Mouse (Mus musculus): ENCODE results near the gene Maco1. TPM values are rescaled to one million over a fixed set of nuclear protein-coding genes. Genes with fewer than 3 reads are reported as not detected.

The Maco1 gene
- polyA plus RNA-seq, 1 experiment, result 14.6 TPM

GRCm38 (mm10) chr4:134823560-134823959 lies 29.6 kb downstream of the Maco1 start:
- Histone ChIP-seq H3K79me2 (ENCODE audit: control insufficient read depth, insufficient read depth) (no peaks in the 10 kb centered on the region), H3ac (ENCODE audit: control insufficient read depth, insufficient read length, low read depth) (no peak overlapping the region), H3K4me3 (ENCODE audit: insufficient read depth, poor library complexity, severe bottlenecking) (no peak overlapping the region), H3K79me3 (ENCODE audit: low read depth) (peaks cover 3% of the 10 kb centered on the region), H3K36me3 (ENCODE audit: control insufficient read depth, insufficient read depth) (peaks cover 11% of the 10 kb centered on the region), H3K27me3 (ENCODE audit: control insufficient read depth, insufficient read depth, insufficient read length) (no peaks in the 10 kb centered on the region)
- TF ChIP-seq FOSL1 (IDR thresholded peaks at IDR 0.05; ENCODE audit: insufficient read depth, low read length, poor library complexity, severe bottlenecking), result no peak
- no peak for TF ChIP-seq MYOG (IDR thresholded peaks at IDR 0.05; ENCODE audit: control insufficient read depth, extremely low read depth, insufficient read length)
- no peak for TF ChIP-seq MYOD1 (IDR thresholded peaks at IDR 0.05; ENCODE audit: control insufficient read depth, insufficient read length, low read depth)
- TF ChIP-seq MAX (IDR thresholded peaks at IDR 0.05), result no peak
- TF ChIP-seq USF1 (IDR thresholded peaks at IDR 0.05; ENCODE audit: low read depth), result no peak
- no peak for TF ChIP-seq CEBPB (IDR thresholded peaks at IDR 0.05; ENCODE audit: low read depth)
- no peak for TF ChIP-seq CTCF (IDR thresholded peaks at IDR 0.05; ENCODE audit: control insufficient read depth, insufficient read depth, insufficient read length)

GRCm38 (mm10) chr4:134821061-134821460 lies 32.1 kb downstream of the Maco1 start:
- TF ChIP-seq FOSL1 (IDR thresholded peaks at IDR 0.05; ENCODE audit: insufficient read depth, low read length, poor library complexity, severe bottlenecking) (no peak), USF1 (IDR thresholded peaks at IDR 0.05; ENCODE audit: low read depth) (no peak), MYOD1 (IDR thresholded peaks at IDR 0.05; ENCODE audit: control insufficient read depth, insufficient read length, low read depth) (no peak), MAX (IDR thresholded peaks at IDR 0.05) (no peak), MYOG (IDR thresholded peaks at IDR 0.05; ENCODE audit: control insufficient read depth, extremely low read depth, insufficient read length) (no peak), CTCF (IDR thresholded peaks at IDR 0.05; ENCODE audit: control insufficient read depth, insufficient read depth, insufficient read length) (no peak), CEBPB (IDR thresholded peaks at IDR 0.05; ENCODE audit: low read depth) (no peak)
- peaks cover 3% of the 10 kb centered on the region for H3K79me3 ChIP-seq (ENCODE audit: low read depth)
- H3K79me2 ChIP-seq (ENCODE audit: control insufficient read depth, insufficient read depth), result no peaks in the 10 kb centered on the region
- H3K36me3 ChIP-seq (ENCODE audit: control insufficient read depth, insufficient read depth), result no peaks in the 10 kb centered on the region
- H3K27me3 ChIP-seq (ENCODE audit: control insufficient read depth, insufficient read depth, insufficient read length), result no peaks in the 10 kb centered on the region
- no peak overlapping the region for H3ac ChIP-seq (ENCODE audit: control insufficient read depth, insufficient read length, low read depth)
- H3K4me3 ChIP-seq (ENCODE audit: insufficient read depth, poor library complexity, severe bottlenecking), result no peak overlapping the region

GRCm38 (mm10) chr4:134817706-134818105 lies 35.4 kb downstream of the Maco1 start:
- no peaks in the 10 kb centered on the region for H3K79me2 ChIP-seq (ENCODE audit: control insufficient read depth, insufficient read depth)
- peaks cover 3% of the 10 kb centered on the region for H3K79me3 ChIP-seq (ENCODE audit: low read depth)
- H3K36me3 ChIP-seq (ENCODE audit: control insufficient read depth, insufficient read depth), result no peaks in the 10 kb centered on the region
- H3K4me3 ChIP-seq (ENCODE audit: insufficient read depth, poor library complexity, severe bottlenecking), result no peak overlapping the region
- H3ac ChIP-seq (ENCODE audit: control insufficient read depth, insufficient read length, low read depth), result no peak overlapping the region
- no peaks in the 10 kb centered on the region for H3K27me3 ChIP-seq (ENCODE audit: control insufficient read depth, insufficient read depth, insufficient read length)
- no peak for TF ChIP-seq CTCF (IDR thresholded peaks at IDR 0.05; ENCODE audit: control insufficient read depth, insufficient read depth, insufficient read length)
- no peak for TF ChIP-seq FOSL1 (IDR thresholded peaks at IDR 0.05; ENCODE audit: insufficient read depth, low read length, poor library complexity, severe bottlenecking)
- TF ChIP-seq CEBPB (IDR thresholded peaks at IDR 0.05; ENCODE audit: low read depth), result no peak
- no peak for TF ChIP-seq USF1 (IDR thresholded peaks at IDR 0.05; ENCODE audit: low read depth)
- no peak for TF ChIP-seq MYOD1 (IDR thresholded peaks at IDR 0.05; ENCODE audit: control insufficient read depth, insufficient read length, low read depth)
- TF ChIP-seq MAX (IDR thresholded peaks at IDR 0.05), result no peak
- TF ChIP-seq MYOG (IDR thresholded peaks at IDR 0.05; ENCODE audit: control insufficient read depth, extremely low read depth, insufficient read length), result no peak

- no peak overlapping the region for H3ac ChIP-seq (ENCODE audit: control insufficient read depth, insufficient read length, low read depth)
- H3K4me3 ChIP-seq (ENCODE audit: insufficient read depth, poor library complexity, severe bottlenecking), result no peak overlapping the region
- no peak for TF ChIP-seq MAX (IDR thresholded peaks at IDR 0.05)
- H3K36me3 ChIP-seq (ENCODE audit: control insufficient read depth, insufficient read depth), result peaks cover 17% of the 10 kb centered on the region
- no peaks in the 10 kb centered on the region for H3K79me2 ChIP-seq (ENCODE audit: control insufficient read depth, insufficient read depth)
- no peaks in the 10 kb centered on the region for H3K79me3 ChIP-seq (ENCODE audit: low read depth)
- H3K27me3 ChIP-seq (ENCODE audit: control insufficient read depth, insufficient read depth, insufficient read length), result no peaks in the 10 kb centered on the region
These were observed 38.9 kb downstream of the Maco1 start for GRCm38 (mm10) chr4:134814229-134814571.

- no peaks in the 10 kb centered on the region for H3K79me3 ChIP-seq (ENCODE audit: low read depth)
- no peak overlapping the region for H3ac ChIP-seq (ENCODE audit: control insufficient read depth, insufficient read length, low read depth)
- H3K79me2 ChIP-seq (ENCODE audit: control insufficient read depth, insufficient read depth), result no peaks in the 10 kb centered on the region
- no peak overlapping the region for H3K4me3 ChIP-seq (ENCODE audit: insufficient read depth, poor library complexity, severe bottlenecking)
- TF ChIP-seq MYOD1 (IDR thresholded peaks at IDR 0.05; ENCODE audit: control insufficient read depth, insufficient read length, low read depth) (no peak), MYOG (IDR thresholded peaks at IDR 0.05; ENCODE audit: control insufficient read depth, extremely low read depth, insufficient read length) (no peak), MAX (IDR thresholded peaks at IDR 0.05) (no peak), USF1 (IDR thresholded peaks at IDR 0.05; ENCODE audit: low read depth) (no peak), CTCF (IDR thresholded peaks at IDR 0.05; ENCODE audit: control insufficient read depth, insufficient read depth, insufficient read length) (no peak), FOSL1 (IDR thresholded peaks at IDR 0.05; ENCODE audit: insufficient read depth, low read length, poor library complexity, severe bottlenecking) (no peak), CEBPB (IDR thresholded peaks at IDR 0.05; ENCODE audit: low read depth) (no peak)
- H3K36me3 ChIP-seq (ENCODE audit: control insufficient read depth, insufficient read depth), result peaks cover 22% of the 10 kb centered on the region
- H3K27me3 ChIP-seq (ENCODE audit: control insufficient read depth, insufficient read depth, insufficient read length), result no peaks in the 10 kb centered on the region
These were observed 39.5 kb downstream of the Maco1 start for GRCm38 (mm10) chr4:134813406-134814228.

GRCm38 (mm10) chr4:134804765-134805164 lies 48.4 kb downstream of the Maco1 start:
- peaks cover 49% of the 10 kb centered on the region for H3K36me3 ChIP-seq (ENCODE audit: control insufficient read depth, insufficient read depth)
- H3ac ChIP-seq (ENCODE audit: control insufficient read depth, insufficient read length, low read depth), result no peak overlapping the region
- TF ChIP-seq MYOD1 (IDR thresholded peaks at IDR 0.05; ENCODE audit: control insufficient read depth, insufficient read length, low read depth) (no peak), FOSL1 (IDR thresholded peaks at IDR 0.05; ENCODE audit: insufficient read depth, low read length, poor library complexity, severe bottlenecking) (no peak), MAX (IDR thresholded peaks at IDR 0.05) (no peak), CEBPB (IDR thresholded peaks at IDR 0.05; ENCODE audit: low read depth) (no peak), CTCF (IDR thresholded peaks at IDR 0.05; ENCODE audit: control insufficient read depth, insufficient read depth, insufficient read length) (no peak), USF1 (IDR thresholded peaks at IDR 0.05; ENCODE audit: low read depth) (no peak), MYOG (IDR thresholded peaks at IDR 0.05; ENCODE audit: control insufficient read depth, extremely low read depth, insufficient read length) (no peak)
- no peaks in the 10 kb centered on the region for H3K79me3 ChIP-seq (ENCODE audit: low read depth)
- no peaks in the 10 kb centered on the region for H3K27me3 ChIP-seq (ENCODE audit: control insufficient read depth, insufficient read depth, insufficient read length)
- no peak overlapping the region for H3K4me3 ChIP-seq (ENCODE audit: insufficient read depth, poor library complexity, severe bottlenecking)
- no peaks in the 10 kb centered on the region for H3K79me2 ChIP-seq (ENCODE audit: control insufficient read depth, insufficient read depth)
